Mouse (Mus musculus) embryo, embryonic 9.5 days (tissue): Measurements from ENCODE around the gene Kncn.
A peak's percentile ranks its signal among the peaks of the same experiment; 100 is the strongest.

Experiments
- DNase-seq: peaks from one replicate; pipeline ENCODE4 v3.0.0-alpha.2; 2017; ENCODE audit errors: extremely low spot score

The Kncn gene

DNA sequence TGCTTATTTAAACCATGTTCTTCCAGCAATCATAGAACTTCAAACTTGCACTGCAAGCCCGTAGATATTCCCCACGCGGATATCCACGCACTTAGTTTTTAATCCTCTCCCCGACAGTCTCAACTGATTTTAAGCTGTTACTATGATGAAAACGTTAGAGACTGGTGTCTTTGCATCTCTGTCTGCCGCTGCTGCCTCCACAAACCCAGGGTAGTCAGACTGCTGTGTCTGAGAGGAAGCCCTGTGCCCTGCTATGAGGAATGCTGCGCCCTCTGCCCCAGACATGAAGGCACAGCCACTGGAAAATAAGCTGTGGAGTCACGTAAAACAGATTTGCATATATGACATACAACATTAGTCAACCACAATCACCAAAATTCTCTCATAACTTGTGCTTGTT, 5.4 kb upstream of the Kncn start:
- no peak for DNase-seq

DNA sequence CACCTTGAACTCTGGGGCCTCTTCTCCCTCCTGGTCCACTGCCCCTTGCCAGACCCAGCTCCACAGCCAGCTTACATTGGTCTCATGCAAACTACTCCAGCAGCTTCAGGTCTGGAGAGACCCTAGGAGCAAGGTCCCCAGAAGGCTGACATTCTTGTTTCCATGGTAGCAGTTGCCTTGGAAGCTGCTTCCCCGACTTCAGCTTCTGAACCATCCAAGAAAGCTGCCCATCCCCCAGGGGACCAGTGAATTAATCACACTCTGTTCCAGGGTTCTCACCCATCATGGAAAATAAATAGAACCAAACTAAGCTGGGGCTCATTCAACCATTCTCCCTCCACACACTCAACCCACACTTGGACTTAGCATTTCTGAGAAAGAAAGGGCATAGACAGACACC, 3.0 kb upstream of the Kncn start:
- peak; percentile 56 for DNase-seq

DNA sequence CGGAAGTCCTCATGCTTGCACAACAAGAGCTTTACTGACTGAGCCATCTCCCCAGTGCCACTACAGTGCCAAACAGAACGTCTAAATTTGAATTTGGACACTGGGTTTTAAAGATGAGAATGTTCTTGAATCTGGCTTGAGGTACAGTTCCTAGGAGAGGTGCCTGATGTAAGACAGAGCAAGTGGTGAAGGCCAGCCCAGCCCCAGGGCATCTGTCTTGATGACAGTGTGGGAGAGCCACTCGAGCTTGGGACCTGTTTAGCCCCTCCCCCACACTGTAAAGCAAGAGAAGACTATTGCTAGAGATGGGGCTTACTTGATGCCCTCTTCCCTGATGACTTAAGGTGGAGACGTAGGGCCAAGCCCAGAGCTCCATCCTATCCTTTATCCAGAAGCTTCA, 2.0 kb upstream of the Kncn start:
- no peak for DNase-seq

DNA sequence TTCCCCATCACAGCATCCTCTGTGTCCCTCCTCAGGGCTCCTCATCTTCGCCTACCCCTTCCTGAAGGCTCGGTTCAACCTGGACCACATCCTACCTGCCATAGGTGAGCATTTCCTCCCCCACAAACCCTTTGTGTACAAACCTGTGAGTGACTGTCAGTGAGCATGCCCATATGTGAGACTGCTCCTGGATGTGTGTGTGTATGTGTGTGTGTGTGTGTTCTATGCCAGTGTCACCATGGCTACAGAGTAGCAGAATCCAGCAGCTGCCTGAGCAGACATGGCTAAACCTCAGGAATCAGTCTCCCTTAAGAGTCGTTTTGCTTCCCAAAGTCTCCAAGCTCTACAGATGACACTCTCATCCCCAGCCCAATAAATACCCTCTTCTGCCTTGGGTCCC, 1.6 kb downstream of the Kncn start:
- no peak for DNase-seq

DNA sequence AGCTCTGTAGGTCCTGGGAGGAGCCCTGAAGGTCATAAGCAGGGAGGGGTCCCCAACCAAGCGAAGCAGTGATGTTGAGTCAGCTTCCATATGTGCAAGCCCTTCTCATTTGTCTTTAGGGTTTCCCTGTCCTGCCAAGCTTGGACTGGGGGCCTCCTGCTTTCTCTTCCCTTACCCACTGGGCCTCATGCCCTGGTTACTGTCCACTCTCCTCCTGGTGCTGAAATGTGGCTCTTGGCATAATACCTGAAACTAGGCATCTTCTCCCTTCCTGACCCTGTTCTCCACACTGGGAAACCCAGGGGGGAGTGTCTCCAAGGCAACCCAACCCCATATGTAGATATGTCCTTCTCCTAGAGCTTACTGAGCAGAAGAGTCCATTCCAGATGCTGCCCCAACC, 2.7 kb downstream of the Kncn start:
- no peak for DNase-seq

DNA sequence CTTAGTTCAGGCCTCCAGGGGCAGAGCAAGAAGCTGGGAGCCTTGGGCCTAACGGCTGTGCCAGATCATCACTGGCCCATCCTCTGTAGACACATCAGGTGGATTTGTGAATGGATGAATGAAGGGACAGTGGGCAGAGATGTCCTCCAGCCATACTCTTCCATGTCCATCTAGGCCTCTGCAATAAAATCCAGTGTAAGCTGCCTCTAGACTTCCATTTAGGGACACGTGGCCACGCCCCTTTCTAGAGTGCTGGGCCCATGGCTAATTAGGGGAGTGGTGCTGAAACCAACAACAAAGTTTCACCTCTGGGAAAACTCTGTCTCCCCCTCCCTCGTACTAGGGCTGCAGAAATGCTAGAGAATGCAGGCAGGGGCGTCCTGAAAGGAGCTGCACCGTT, 5.9 kb downstream of the Kncn start:
- no peak for DNase-seq

GRCm38 (mm10) chr4:115890553-115890952, 6.4 kb downstream of the Kncn start, which contains the start of gene 6430628N08Rik:
TSS of gene 6430628N08Rik (plus strand) at chr4:115890665.
- peak; percentile 35 for DNase-seq

DNA sequence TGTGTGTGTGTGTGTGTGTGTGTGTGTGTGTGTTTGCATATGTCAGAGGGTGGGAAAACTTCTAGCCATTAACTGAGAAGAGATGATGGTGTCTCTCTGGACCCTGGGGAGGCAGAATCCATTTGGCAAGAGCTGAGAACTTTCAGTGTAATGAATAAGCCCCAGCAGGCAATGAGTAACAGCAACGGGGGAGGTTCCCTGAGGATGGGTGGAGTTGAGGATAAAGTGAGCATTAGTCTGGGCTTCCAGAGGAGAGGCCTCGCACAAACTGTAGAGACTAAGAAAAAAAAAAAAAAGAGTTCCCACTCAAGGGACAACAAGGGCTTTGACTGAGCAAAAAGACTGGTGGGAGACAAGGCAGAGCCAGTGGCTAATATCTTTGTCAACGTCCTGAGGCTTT, 10.1 kb downstream of the Kncn start:
- no peak for DNase-seq

DNA sequence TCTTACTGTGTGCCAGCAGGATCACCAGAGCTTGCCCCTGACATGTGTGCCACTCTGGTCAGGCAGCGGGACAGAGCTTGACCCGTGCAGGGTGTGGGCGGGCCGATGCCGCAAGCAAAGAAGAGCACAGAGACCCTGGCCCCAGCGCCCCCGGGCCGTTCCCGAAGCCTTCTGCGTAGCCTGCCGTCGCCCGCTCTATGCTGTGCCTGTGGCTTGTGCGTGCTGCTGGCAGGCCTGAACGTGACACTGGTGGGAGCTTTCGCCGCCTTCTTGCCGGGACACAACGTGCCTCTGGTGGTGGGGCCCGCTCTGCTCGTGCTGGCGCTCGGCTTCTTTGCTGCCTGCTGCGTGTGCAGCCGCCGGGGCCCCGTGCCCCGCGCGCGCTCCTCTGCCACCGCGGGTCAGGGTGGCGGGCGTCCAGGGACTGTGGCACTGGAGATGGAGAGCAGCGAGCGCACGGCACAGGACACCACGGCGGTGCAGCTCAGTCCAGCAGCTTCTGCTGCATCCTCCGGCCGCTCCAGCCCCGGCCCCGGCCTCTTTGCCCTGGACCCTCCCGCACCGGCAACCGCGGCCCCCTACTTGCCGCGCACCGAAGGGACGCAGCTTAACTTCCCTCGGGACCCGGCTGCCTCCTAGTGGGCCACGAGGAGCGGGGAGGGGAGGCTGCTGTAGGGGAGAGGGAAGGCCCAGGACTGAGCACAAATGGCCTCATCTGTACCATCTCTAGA, 13.9 kb downstream of the Kncn start:
- DNase-seq, result peak; percentile 66

DNA sequence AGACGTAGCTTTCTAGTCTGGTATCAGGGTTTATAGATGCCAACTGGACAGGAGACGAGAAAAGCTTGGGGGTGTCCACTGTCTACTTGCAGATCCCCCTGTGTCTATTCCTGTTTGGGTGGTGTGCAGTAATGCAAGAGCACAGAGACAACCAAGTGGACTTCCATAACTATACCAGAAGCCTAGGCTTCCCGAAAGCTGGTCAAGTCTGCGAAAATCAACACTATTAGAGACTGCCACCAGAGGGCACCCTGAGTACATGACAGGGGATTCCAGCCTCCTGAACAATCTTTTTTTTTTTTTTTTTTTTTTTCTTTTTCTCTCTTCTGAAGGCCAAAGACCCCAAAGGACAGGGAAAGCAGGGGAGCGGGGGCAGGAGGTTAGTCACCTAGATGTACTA, 18.6 kb downstream of the Kncn start:
- DNase-seq, result peak; percentile 78

- DNase-seq, result peak; percentile 47
Measured at GRCm38 (mm10) chr4:115904375-115904774, 20.2 kb downstream of the Kncn start.

DNA sequence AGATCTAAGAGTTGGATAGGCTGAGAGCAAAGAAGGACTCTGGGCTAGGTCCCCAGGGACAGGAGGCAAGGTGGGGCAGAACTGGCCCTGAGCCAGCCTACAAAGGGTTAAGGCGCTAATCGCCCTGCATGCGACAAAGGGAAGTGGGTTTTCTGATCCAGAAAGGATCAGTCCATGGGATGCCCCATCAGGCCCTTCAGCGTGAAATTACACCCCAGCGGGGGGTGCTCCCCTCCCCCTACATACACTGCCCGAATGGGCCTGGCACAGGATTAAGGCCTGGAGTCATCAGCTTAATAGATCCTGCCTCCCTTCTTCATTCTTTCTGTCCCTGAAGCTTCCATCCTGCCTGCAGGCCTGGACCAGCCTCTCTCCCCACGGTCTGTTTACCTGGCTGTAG, 21.5 kb downstream of the Kncn start:
- peak; percentile 55 for DNase-seq

DNA sequence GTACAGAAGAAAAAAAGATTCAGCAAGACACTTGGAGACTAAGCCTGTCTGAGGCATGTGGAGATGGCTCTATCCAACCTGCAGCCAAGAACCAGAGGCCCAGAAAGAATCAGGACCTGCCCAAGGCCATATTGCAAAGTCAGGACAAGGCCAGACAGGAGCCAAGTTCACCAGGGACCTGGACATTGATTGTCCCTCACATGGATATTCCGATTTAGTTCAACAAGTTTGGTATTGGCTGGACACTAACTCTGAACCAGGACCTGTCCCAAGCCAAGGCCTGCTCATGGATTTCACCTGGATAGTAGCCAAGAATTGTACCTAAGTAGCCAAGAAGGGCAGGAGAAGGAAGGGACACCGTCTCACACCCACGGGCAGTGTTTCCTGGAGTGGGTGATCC, 22.6 kb downstream of the Kncn start:
- no peak for DNase-seq

DNA sequence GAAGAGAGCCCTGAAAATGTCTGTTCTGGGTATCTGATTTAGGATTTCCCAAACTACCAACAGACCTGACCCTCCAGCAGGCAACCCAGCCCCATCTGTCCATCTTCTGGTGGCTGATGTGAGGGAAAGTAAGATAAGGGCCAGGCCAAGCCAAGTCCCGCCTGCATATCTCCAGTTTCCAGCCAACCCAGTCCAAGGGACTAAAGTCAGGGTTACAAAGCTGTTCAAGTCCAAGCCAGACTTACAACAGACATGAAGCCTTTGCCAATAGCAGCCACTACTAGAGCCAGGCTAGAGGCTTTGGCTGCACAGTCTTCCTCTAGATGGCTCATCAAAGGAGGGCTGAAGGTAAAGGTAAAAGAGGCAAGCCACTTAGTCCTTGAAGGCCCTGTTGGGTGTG, 23.8 kb downstream of the Kncn start:
- DNase-seq, result no peak

GRCm38 (mm10) chr4:115908641-115909040, 24.4 kb downstream of the Kncn start:
- DNase-seq, result no peak

DNA sequence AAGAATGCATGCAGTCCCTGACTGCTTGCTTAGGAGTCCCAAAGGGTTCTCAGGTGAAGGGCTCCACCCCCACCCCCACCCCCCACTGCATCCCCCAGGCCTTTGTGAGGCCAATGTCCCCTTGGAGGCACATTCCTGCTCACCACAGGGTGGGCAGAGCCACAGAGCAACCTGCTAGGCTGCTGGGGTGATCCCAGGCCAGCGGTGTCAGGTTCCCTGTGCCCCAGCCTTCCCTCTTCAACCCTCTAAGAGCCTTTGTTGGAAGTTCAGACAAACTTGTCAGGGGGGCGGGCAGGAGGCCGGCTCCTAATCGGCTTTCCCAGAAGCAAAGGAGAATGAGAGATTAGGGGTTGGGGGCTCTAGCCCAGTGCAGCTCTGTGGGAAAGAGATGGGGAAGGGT, 27.4 kb downstream of the Kncn start:
- peak; percentile 47 for DNase-seq

DNA sequence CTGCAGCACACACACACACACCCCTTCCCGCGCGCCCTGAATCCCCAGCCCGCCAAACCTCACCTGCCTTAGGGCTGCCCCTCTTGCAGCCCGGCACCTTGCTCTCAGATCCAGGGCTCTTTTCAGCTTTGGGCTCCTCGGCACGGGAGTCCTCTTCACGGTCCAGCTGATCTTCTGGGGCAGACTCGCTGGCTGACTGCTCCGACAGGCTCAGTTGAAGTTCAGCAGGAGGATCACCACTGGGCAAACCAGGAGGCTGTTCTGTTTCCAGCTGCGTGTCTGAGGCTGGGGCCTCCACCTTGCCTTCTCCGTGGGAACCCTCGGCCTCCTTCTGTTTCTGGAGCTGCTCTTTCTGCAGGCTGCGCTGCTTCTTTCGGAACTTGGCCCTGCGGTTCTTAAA, 35.7 kb downstream of the Kncn start:
- no peak for DNase-seq

DNA sequence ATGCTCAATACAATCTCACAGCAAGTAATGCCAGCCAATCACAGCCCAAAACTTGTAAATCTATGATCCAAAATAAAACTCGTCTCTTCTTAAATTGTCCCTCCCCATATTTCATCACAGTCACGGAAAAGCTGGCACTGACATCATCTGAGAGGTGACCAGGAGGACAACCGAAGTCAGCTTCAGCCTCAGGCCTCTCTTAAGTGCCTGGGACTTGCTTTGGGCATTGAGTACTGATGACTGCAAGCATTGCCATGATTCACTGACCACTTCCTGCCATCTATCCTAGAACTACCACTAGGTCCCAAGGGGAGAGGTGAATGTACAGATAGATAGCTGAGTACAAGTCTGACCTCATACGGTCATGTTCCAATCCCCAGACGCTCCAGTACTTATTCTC, 38.5 kb downstream of the Kncn start:
- no peak for DNase-seq

DNA sequence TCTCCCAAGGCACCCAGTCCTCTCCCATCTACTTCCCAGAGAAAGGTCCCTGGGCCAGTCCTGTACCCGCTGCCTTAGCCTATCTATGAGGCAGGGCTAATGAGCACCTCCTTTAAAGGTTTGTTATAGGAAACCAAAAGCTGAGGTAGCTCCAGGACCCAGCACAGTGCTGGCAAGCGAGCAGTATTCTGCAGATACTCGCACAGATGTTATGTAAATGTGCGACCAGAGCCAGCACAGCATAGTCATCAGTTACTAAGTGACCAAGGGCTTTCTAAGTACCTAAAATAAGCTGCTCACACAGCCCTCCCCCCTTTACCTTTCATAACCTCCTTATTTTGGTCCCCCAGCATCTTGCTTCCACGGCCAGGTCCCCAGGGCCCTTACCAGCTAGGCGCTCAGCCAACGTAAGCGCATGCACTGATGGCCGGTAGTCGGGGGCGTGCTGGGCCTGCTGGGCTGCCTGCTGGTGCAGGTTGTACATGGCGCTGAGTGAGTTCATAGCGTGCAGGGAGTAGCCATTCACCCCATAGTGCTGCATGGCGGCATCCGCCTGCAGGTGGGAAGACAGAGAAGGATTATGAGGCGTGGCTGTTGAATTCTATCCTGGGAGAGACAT, 39.2 kb downstream of the Kncn start:
- no peak for DNase-seq

DNA sequence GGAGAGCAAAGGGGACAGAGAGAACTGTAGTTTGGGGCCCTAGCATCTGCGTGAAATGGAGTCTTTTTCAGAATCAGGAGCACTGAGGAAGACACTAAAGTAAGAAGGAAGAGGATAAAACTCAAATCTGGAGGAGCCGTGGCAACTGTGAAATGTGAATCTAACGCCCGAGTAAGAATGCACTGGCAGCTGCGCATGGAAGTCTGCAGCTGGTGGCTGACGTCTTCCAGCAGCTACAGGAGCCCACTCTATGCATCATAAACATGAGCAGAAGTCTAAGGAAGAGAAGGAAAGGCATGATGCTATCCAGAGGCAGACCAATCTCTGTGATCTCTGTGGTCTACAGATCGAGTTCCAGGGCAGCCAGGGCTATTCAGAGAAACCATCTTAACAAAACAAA, 43.4 kb downstream of the Kncn start:
- DNase-seq, result no peak

DNA sequence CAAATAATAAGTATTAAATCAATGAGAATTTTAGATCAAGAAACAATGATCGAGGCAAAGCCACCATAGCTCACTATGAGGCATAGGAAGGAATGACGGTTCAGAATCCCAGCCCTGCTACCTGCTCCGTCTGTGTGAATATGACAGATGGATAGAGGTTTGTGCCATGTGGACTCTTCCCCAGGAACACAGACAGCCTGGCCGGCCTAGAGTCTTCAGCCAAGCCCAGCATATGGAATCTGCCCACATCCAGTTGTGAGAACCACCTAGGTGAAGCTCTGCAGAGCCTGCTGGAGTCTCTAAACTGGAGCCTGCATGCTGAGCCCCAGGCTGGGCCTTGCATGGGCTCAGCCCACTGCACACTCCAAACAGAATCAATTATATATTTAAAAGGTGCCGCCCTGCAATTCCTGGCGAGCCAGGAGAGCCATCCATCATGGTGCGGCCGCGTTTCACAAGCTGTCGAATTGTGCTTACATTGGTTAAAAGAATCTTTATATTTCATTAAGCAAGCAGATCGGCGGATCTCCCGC, 47.4 kb downstream of the Kncn start:
- DNase-seq, result no peak

- DNase-seq, result no peak
Measured at GRCm38 (mm10) chr4:115935835-115936581, 51.8 kb downstream of the Kncn start.

DNA sequence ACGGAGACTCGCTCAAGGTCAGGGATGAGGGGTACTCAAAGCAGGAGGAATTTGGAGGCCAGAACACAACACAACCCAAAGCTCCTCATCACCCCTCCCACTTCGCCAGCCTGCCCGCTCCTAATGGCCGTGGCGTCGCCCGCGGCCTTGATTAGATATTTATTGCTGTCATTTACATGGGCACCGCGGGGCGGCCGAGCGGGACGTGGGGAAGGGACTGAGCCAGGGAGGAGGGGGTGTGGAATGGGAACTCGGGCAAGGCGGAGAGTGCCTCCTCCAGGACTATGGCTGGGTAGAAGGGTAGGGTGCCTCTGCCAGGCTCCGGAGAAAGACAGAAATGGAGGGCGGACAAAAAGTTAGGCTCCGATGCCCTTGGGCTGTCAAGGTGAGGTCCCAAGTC, 52.4 kb downstream of the Kncn start:
- no peak for DNase-seq
